Mouse (Mus musculus) hindbrain, embryonic 15.5 days (tissue): ENCODE measurements around the gene 1700061G19Rik. TPM values are rescaled to one million over a fixed set of nuclear protein-coding genes. Genes with fewer than 3 reads are reported as not detected.

Experiments used
- ATAC-seq: fragments of 200-750 bp; cut with Nextera tagmentation; 2 replicates; pipeline ENCODE4 v1.8.0; 2017; ENCODE audit warnings: low read depth, moderate number of reproducible peaks, moderate TSS enrichment; ENCODE audit not compliant: low FRiP score
- H3K27ac ChIP-seq: fragments of 300-500 bp; sonication (generic); replicated peaks from 2 replicates; pipeline ENCODE4 v1.5.1; 2015; ENCODE audit warnings: mild to moderate bottlenecking, inconsistent platforms
- H3K27me3 ChIP-seq: fragments of 300-500 bp; sonication (generic); 2 replicates; pipeline ENCODE4 v1.6.1; 2015; ENCODE audit warnings: control low read depth, inconsistent platforms
- H3K36me3 ChIP-seq: fragments of 300-500 bp; sonication (generic); 2 replicates; pipeline ENCODE4 v1.6.1; 2015; ENCODE audit warnings: control low read depth, inconsistent platforms
- H3K4me1 ChIP-seq: fragments of 300-500 bp; sonication (generic); replicated peaks from 2 replicates; pipeline ENCODE4 v1.6.1; 2015; ENCODE audit warnings: control low read depth, inconsistent platforms
- H3K4me2 ChIP-seq: fragments of 300-500 bp; sonication (generic); 2 replicates; pipeline ENCODE4 v1.6.1; 2015; ENCODE audit warnings: moderate library complexity, mild to moderate bottlenecking, inconsistent platforms
- H3K4me3 ChIP-seq: fragments of 300-500 bp; sonication (generic); 2 replicates; pipeline ENCODE4 v1.5.1; 2015; ENCODE audit warnings: mild to moderate bottlenecking, inconsistent platforms
- H3K9ac ChIP-seq: fragments of 300-500 bp; sonication (generic); 2 replicates; pipeline ENCODE4 v1.6.1; 2015; ENCODE audit warnings: inconsistent platforms
- H3K9me3 ChIP-seq: fragments of 300-500 bp; sonication (generic); 2 replicates; pipeline ENCODE4 v1.6.1; 2016; ENCODE audit warnings: control low read depth, inconsistent platforms
- WGBS: fragments of 180-500 bp; shearing (Covaris S2); methylation state at CpG from one replicate; pipeline ENCODE4 v1.1.7; 2015; 5-methylcytosine and 5-hydroxymethylcytosine counted together
- polyA plus RNA-seq: library from polyadenylated mRNA; unstranded; fragments of >200 nt; fragmentation: Nextera tagmentation; extraction: Ambion mirVana; gene quantifications from 2 replicates; pipeline ENCODE4 v1.2.1, GENCODE M21; 2015

1700061G19Rik gene
- polyA plus RNA-seq, result 0.43 and 0.61 TPM in 2 replicates

DNA sequence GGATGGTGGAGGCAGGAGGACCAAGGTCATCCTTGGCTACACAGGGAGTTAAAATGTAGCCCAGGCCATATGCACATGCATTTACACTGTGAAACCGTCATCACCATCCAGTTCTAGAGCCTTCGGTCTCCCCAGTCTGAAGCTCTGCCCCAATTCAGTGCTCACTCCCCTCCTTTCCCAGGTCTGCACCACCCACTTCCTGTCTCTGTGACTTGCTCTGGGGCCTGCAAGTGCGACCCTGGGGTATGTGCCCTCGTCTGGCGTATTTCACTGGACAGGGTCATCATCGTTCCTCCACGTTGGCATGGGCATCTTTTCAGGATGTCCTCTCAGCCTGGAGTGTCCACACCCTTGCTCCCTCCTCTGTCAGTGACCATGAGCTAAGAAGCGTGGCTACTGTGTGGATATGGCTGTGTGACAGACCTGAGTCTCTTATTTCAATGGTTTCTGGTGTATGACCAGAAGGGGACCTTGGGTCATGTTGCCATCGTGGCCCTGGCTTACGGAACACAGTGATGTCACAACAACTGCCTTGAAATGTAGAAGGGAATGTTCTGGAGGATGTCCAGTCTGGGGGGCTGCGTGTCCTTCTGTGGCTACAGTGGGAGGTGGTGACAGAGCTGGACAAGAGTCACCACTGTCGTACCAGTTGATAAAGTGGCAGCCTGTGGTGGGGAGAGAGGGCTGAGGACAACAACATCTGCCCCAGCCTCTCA, at the start of gene 1700061G19Rik:
1700061G19Rik (plus strand) TSS at position 542 of the 716 bp plus-strand sequence.
- WGBS, result 88% methylated on average over 12 of the region's 12 CpGs
- Histone ChIP-seq H3K4me3 (no peak within 1 kb of the TSS), H3K4me2 (no peak within 1 kb of the TSS), H3K4me1 (no peaks in the 10 kb centered on the region), H3K27ac (no peak within 1 kb of the TSS), H3K36me3 (no peaks in the 10 kb centered on the region), H3K9ac (no peak within 1 kb of the TSS), H3K27me3 (no peaks in the 10 kb centered on the region), H3K9me3 (no peaks in the 10 kb centered on the region)
- ATAC-seq, result no peak

DNA sequence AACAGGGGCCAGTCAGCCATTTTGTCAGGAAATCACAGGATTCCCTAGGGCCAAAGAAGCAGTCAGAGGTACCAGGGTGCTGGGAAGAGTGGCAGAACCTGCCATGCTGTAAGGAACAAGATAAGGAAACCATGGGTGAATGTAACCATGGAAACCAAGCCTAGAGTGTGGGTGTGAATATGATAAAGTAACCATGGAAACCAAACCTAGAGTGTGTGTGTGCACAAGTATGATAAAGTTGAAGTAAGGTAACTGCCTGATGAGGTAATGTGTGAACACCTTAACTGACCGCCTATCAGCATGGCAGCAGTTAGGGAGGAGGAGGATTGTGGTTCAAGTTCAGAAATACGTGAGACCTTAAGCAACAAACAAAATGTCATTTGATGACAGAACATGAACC, 48.6 kb upstream of the 1700061G19Rik start:
- H3K4me2 ChIP-seq, result no peak overlapping the region
- peaks cover 18% of the 10 kb centered on the region for H3K4me1 ChIP-seq
- H3K27ac ChIP-seq, result no peak overlapping the region
- H3K36me3 ChIP-seq, result no peaks in the 10 kb centered on the region
- WGBS, result 91% methylated on average over 2 of the region's 2 CpGs
- peaks cover 10% of the 10 kb centered on the region; the same call in 1 of the 2 replicates for H3K27me3 ChIP-seq
- no peak overlapping the region for H3K9ac ChIP-seq
- no peak for ATAC-seq
- no peaks in the 10 kb centered on the region for H3K9me3 ChIP-seq
- no peak overlapping the region for H3K4me3 ChIP-seq

DNA sequence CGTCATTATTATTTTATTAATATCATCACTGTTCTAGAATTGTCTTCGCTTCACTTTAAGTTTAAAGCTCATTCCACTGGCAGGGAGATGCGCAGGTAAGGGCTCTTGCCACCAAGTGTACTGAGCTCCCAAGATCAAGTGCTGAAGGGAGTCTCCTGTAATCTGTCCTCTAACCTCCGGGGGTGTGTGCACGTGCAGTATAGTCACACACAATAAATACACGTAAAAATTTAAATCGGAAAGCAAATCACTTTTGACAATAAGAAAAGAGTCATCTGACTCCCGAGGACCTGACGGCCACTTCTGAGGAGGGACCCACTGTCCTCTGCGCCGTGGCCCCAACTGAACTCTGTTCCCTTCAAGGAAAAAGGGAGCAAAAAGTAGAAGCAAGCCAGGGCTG, 46.1 kb upstream of the 1700061G19Rik start:
- peaks cover 20% of the 10 kb centered on the region for H3K4me1 ChIP-seq
- peak overlapping the region; percentile 84 for H3K4me2 ChIP-seq
- ATAC-seq, result no peak
- H3K27me3 ChIP-seq, result peaks cover 10% of the 10 kb centered on the region; the same call in 1 of the 2 replicates
- H3K9ac ChIP-seq, result no peak overlapping the region
- peak overlapping the region; percentile 68 for H3K4me3 ChIP-seq
- 28% methylated on average over 11 of the region's 11 CpGs for WGBS
- no peaks in the 10 kb centered on the region for H3K36me3 ChIP-seq
- H3K9me3 ChIP-seq, result no peaks in the 10 kb centered on the region
- no peak overlapping the region for H3K27ac ChIP-seq

DNA sequence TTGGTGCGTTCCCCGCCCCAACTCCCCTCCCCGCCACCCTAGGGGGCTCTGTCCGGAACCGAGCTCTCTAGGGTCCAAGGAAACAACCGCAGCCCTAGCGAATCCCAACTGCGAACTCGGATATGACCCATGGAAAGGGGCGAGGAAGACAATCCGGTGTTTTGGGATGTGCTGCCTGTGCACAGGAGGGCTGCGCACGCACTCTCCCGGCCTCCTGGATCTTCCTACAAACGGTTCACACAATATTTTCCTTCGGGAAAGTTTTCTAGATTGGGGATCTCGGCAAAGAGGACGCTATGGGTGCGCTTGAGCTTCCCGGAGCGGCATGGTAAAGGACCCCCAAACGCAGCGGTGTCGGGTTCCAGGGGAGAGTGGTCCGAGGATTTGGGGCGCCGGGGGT, 45.5 kb upstream of the 1700061G19Rik start:
- peak overlapping the region; percentile 49; the same call in 1 of the 2 replicates for H3K9ac ChIP-seq
- peak overlapping the region; percentile 84 for H3K4me2 ChIP-seq
- H3K4me3 ChIP-seq, result peak overlapping the region; percentile 68
- no peaks in the 10 kb centered on the region for H3K9me3 ChIP-seq
- no peak for ATAC-seq
- no peaks in the 10 kb centered on the region for H3K36me3 ChIP-seq
- peaks cover 10% of the 10 kb centered on the region; the same call in 1 of the 2 replicates for H3K27me3 ChIP-seq
- H3K27ac ChIP-seq, result peak overlapping the region; percentile 12; the same call in 1 of the 2 replicates
- H3K4me1 ChIP-seq, result peaks cover 20% of the 10 kb centered on the region
- under 1% methylated on average over 27 of the region's 27 CpGs for WGBS

DNA sequence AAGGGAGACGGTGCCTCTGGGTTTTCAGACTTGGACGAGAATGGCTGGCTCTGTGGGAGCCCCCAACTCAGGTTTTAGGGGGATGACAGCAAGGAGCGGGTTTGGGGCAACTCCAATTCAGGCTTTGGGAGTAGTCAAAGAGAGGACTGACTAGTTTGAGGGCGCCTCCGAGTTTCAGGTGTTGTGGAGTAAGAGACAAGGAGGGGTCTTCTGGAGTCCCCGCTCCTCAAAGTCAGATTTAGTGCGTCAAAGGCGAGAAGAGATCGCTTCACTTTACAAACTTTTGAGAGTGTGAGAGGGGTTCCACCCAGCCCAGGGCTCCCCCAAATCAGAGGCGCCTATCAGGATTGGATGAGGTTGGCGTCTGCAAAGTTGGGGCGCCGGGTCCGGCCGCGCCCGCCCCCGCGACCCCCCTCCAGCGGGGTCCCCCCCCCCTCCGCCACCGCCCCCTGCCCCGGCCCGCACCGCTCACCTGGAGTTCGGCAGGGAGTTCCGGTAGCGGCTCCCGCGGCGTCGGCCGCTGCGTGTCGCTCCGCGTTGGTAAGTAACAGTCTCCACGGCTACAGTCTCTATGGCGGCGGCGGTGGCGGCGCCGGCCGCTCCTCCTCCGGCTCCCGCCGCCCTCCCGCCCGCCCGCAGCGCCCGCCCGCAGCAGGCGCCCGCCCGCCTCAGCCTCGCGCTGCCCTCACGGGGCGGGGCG, 44.7 kb upstream of the 1700061G19Rik start, which contains the start of gene Rfx2:
Rfx2 (minus strand) TSS at position 603 of the 700 bp plus-strand sequence.
- under 1% methylated on average over 38 of the region's 62 CpGs for WGBS
- no peak for ATAC-seq
- peaks cover 20% of the 10 kb centered on the region for H3K4me1 ChIP-seq
- H3K4me3 ChIP-seq, result peak within 1 kb of the TSS; percentile 68
- H3K27ac ChIP-seq, result peak within 1 kb of the TSS; percentile 12; the same call in 1 of the 2 replicates
- H3K4me2 ChIP-seq, result peak within 1 kb of the TSS; percentile 84
- H3K9me3 ChIP-seq, result no peaks in the 10 kb centered on the region
- no peaks in the 10 kb centered on the region for H3K36me3 ChIP-seq
- H3K9ac ChIP-seq, result peak within 1 kb of the TSS; percentile 49
- peaks cover 10% of the 10 kb centered on the region; the same call in 1 of the 2 replicates for H3K27me3 ChIP-seq

DNA sequence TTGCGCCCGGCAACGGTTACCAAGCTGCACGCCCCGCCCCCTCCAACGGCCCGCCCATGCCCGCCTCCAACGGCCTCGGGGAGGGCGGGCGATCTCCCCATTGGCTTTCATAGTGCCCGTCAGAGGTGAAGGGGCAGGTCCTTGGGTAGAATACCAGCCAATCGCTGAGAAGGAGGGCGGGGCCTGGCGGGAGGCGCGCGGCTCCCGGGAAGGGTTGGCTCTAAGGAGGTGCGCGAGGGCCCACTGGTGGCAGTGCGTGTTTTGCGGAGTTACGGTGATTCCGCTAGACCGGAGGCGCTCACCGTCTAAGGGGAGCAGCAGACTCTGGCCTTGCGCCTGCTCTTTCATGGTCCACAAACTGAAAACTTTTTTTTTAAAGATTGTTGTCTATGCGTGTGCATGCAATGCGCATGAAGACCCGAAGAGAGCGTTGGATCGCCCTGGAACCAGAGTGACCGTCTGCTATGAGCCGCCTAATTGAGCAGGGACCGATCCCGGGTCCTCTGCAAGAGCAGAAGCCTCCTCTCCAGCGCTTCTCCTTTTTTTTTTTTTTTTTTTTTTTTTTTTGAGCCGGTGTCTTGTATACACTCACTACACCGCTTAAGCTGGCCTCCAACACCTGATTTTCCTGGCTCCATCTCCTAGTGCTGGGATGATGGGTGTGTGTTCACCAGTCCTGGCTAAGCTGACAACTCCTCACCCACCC, 44.0 kb upstream of the 1700061G19Rik start:
- Histone ChIP-seq H3K27me3 (peaks cover 10% of the 10 kb centered on the region; the same call in 1 of the 2 replicates), H3K36me3 (no peaks in the 10 kb centered on the region), H3K9ac (peak overlapping the region; percentile 49), H3K4me2 (peak overlapping the region; percentile 84), H3K9me3 (no peaks in the 10 kb centered on the region), H3K4me3 (peak overlapping the region; percentile 68), H3K27ac (no peak overlapping the region), H3K4me1 (peaks cover 20% of the 10 kb centered on the region)
- ATAC-seq, result peak; percentile 99
- 1% methylated on average over 41 of the region's 42 CpGs for WGBS

DNA sequence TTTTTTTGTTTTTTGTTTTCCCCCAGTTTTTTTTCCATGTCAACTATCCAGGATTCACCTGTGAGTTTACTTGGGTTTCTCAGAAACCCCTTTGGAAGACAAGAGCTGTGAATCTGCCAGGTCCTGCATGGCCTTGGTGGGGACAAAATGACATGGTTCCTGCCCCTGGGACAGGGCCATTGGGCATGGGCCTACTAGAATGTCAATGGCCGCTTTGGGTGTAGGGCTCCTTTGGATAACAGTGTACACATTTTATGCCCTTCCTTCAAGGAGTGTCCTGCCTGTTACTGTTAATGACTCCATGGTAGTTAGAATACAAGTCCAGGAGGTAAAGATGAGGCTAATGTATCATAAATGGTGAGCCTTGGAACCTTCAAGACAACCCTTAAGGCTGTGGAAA, 42.4 kb upstream of the 1700061G19Rik start:
- Histone ChIP-seq H3K27ac (no peak overlapping the region), H3K36me3 (no peaks in the 10 kb centered on the region), H3K9me3 (no peaks in the 10 kb centered on the region), H3K27me3 (peaks cover 10% of the 10 kb centered on the region; the same call in 1 of the 2 replicates), H3K4me3 (no peak overlapping the region), H3K4me2 (no peak overlapping the region), H3K9ac (no peak overlapping the region), H3K4me1 (peaks cover 20% of the 10 kb centered on the region)
- WGBS, result 94% methylated on average over 1 of the region's 1 CpGs
- ATAC-seq, result no peak

DNA sequence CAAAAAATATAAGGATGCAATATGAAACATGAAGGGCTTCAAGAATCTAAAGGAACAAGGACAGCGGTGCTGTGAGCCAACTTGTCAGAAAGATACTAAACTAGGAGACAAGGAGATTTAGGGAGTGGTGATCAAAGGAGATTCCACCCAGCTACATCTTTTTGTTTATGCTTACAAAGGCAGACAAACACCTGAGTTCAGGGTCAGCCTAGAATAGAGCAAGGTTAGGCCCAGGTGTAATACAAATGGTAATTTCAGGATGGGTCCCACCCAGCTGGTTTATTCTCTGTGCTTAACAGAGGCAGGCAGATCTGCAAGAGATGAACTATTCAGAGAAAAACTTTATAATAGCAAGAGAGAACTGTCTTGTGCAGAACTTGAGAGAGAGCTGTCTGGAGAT, 41.9 kb upstream of the 1700061G19Rik start:
- no peak for ATAC-seq
- no peak overlapping the region for H3K9ac ChIP-seq
- H3K4me3 ChIP-seq, result no peak overlapping the region
- no peak overlapping the region for H3K4me2 ChIP-seq
- 94% methylated on average over 1 of the region's 1 CpGs for WGBS
- H3K36me3 ChIP-seq, result no peaks in the 10 kb centered on the region
- no peak overlapping the region for H3K27ac ChIP-seq
- H3K27me3 ChIP-seq, result peaks cover 10% of the 10 kb centered on the region; the same call in 1 of the 2 replicates
- no peaks in the 10 kb centered on the region for H3K9me3 ChIP-seq
- peaks cover 20% of the 10 kb centered on the region for H3K4me1 ChIP-seq

DNA sequence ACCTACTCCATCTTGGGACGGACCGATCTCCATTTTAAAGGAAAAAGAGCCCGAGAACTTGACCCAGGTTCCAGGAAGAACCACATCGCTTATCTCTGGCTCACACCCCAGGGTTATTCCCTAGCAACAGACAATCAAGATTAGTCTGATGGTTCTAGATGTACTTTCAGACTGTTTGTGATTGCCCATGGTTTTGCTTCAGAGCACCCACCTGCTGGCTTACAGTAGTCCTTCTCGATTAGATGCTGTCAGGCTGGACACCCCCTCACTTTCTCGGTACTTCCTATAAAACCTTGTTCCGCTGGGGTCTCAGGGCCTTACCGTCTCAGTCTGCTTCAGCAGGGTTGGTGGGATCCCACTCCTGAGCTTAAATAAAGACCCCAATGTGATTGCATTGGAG, 38.9 kb upstream of the 1700061G19Rik start:
- Histone ChIP-seq H3K36me3 (no peaks in the 10 kb centered on the region), H3K4me2 (no peak overlapping the region), H3K27ac (no peak overlapping the region), H3K4me3 (no peak overlapping the region), H3K27me3 (no peaks in the 10 kb centered on the region), H3K9ac (no peak overlapping the region), H3K9me3 (no peaks in the 10 kb centered on the region), H3K4me1 (0 out of 2 replicates have a peak, but pooled peaks cover 5% of the 10 kb centered on the region)
- no peak for ATAC-seq
- 91% methylated on average over 8 of the region's 8 CpGs for WGBS

DNA sequence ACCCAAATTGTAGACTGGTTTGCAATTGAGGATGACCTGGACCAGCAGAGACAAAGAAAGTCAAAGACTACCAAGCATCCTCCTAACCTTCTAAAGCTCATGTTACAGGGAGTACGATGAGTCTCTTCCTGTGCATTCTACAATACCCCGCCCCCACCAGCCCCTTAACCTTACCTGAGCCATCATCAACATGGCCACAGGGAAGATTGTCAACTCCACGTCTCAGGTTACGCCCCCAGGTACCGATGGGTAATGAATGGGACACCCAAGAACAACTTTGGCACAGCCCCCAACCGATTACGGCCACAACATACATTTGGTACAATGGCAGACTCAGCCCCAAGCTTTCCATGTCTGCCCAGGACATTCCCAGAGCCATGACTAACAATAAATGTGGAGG, 34.8 kb upstream of the 1700061G19Rik start:
- no peak overlapping the region for H3K4me3 ChIP-seq
- no peak for ATAC-seq
- no peak overlapping the region for H3K4me2 ChIP-seq
- no peaks in the 10 kb centered on the region for H3K36me3 ChIP-seq
- H3K9ac ChIP-seq, result no peak overlapping the region
- no peaks in the 10 kb centered on the region for H3K9me3 ChIP-seq
- 85% methylated on average over 7 of the region's 7 CpGs for WGBS
- H3K4me1 ChIP-seq, result no peaks in the 10 kb centered on the region
- no peak overlapping the region for H3K27ac ChIP-seq
- no peaks in the 10 kb centered on the region for H3K27me3 ChIP-seq

DNA sequence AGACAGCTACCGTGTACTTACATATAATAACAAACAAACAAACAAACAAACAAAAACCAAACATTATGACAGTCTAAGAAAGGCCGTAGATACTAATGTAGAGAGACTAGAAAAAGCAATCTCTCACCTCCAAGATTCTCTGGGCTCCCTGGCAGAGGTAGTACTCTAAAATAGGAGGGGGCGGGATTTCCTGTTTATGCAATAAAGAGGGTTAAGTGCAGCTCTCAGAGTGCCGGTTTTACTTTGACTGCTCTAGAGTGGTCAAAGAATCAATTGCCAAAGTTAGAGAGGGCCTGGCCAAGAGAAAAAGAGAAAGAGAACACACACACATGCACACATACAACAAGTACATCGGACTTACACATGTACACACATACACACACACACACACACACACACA, 33.1 kb upstream of the 1700061G19Rik start:
- H3K36me3 ChIP-seq, result no peaks in the 10 kb centered on the region
- H3K4me1 ChIP-seq, result no peaks in the 10 kb centered on the region
- no peak for ATAC-seq
- no peaks in the 10 kb centered on the region for H3K9me3 ChIP-seq
- H3K4me2 ChIP-seq, result no peak overlapping the region
- no peak overlapping the region for H3K9ac ChIP-seq
- no peak overlapping the region for H3K4me3 ChIP-seq
- WGBS, result 90% methylated on average over 5 of the region's 5 CpGs
- H3K27ac ChIP-seq, result no peak overlapping the region
- no peaks in the 10 kb centered on the region for H3K27me3 ChIP-seq
